Mouse (Mus musculus) stomach, postnatal 0 days (tissue): ENCODE results near the gene Zkscan1. TPM values are rescaled to one million over a fixed set of nuclear protein-coding genes. Genes with fewer than 3 reads are reported as not detected.
"Not testable (repeated sequence)": the region's sequence is repeated elsewhere in the genome, so short reads cannot be mapped to it uniquely, and the experiment has no call there.

Experiments used
- ATAC-seq: fragments of 200-750 bp; cut with Nextera tagmentation; 2 replicates; pipeline ENCODE4 v1.8.0; 2017; ENCODE audit not compliant: low FRiP score, low TSS enrichment
- DNase-seq: peaks from one replicate; pipeline ENCODE4 v3.0.0-alpha.2; 2016; ENCODE audit warnings: low spot score
- H3K27ac ChIP-seq: fragments of 300-500 bp; sonication (generic); replicated peaks from 2 replicates; pipeline ENCODE4 v1.5.1; 2014; ENCODE audit warnings: mild to moderate bottlenecking, control low read depth
- H3K27me3 ChIP-seq: fragments of 300-500 bp; sonication (generic); 2 replicates; pipeline ENCODE4 v1.6.1; 2014; ENCODE audit warnings: low read length; ENCODE audit not compliant: control insufficient read depth, insufficient read depth
- H3K36me3 ChIP-seq: fragments of 300-500 bp; sonication (generic); 2 replicates; pipeline ENCODE4 v1.6.1; 2014; ENCODE audit warnings: low read length, mixed read lengths; ENCODE audit not compliant: control insufficient read depth, insufficient read depth
- H3K4me1 ChIP-seq: fragments of 300-500 bp; sonication (generic); replicated peaks from 2 replicates; pipeline ENCODE4 v1.6.1; 2014; ENCODE audit warnings: antibody characterized with exemption; ENCODE audit not compliant: control insufficient read depth, insufficient read depth
- H3K4me2 ChIP-seq: fragments of 300-500 bp; sonication (generic); replicated peaks from 2 replicates; pipeline ENCODE4 v1.6.1; 2014; ENCODE audit warnings: low read depth, mild to moderate bottlenecking, control low read depth, moderate library complexity
- H3K4me3 ChIP-seq: fragments of 300-500 bp; sonication (generic); 2 replicates; pipeline ENCODE4 v1.5.1; 2014; ENCODE audit warnings: low read depth, low read length, control low read depth
- H3K9ac ChIP-seq: fragments of 300-500 bp; sonication (generic); 2 replicates; pipeline ENCODE4 v1.6.1; 2014; ENCODE audit warnings: mild to moderate bottlenecking, low read length, control low read depth, mixed read lengths
- H3K9me3 ChIP-seq: fragments of 300-500 bp; sonication (generic); 2 replicates; pipeline ENCODE4 v1.6.1; 2016; ENCODE audit warnings: low read length; ENCODE audit not compliant: control insufficient read depth
- CTCF ChIP-seq: IDR thresholded peaks from 2 replicates; pipeline ENCODE4 v1.5.1; 2016; ENCODE audit warnings: antibody characterized with exemption, low read depth, mild to moderate bottlenecking, moderate library complexity
- EP300 ChIP-seq: optimal IDR thresholded peaks from 2 replicates; pipeline ENCODE3; 2016; ENCODE audit warnings: antibody characterized with exemption
- WGBS: fragments of 180-500 bp; shearing (Covaris S2); extraction: QIAGEN DNeasy Blood & Tissue Kit; methylation state at CpG from one replicate; pipeline ENCODE4 v1.1.7; 2014; 5-methylcytosine and 5-hydroxymethylcytosine counted together
- polyA plus RNA-seq: library from polyadenylated mRNA; unstranded; fragments of >200 nt; fragmentation: Nextera tagmentation; extraction: Ambion mirVana; gene quantifications from 2 replicates; pipeline ENCODE4 v1.2.1, GENCODE M21; 2015

The Zkscan1 gene
- polyA plus RNA-seq, 1 experiment from 2014 or later: 5.8 TPM

- Histone ChIP-seq H3K9ac (no peak overlapping the region), H3K4me2 (no peak overlapping the region), H3K4me3 (no peak overlapping the region), H3K27ac (no peak overlapping the region), H3K9me3 (no peaks in the 10 kb centered on the region), H3K27me3 (no peaks in the 10 kb centered on the region), H3K36me3 (peaks cover 19% of the 10 kb centered on the region), H3K4me1 (no peaks in the 10 kb centered on the region)
- no peak for DNase-seq
- TF ChIP-seq EP300 (no peak), CTCF (no peak)
- WGBS: 55% methylated on average over 2 of the region's 2 CpGs
- ATAC-seq: no peak
Observed at GRCm38 (mm10) chr5:138104976-138105375, 20.1 kb downstream of the Zkscan1 start.

GRCm38 (mm10) chr5:138107130-138107529 lies 22.2 kb downstream of the Zkscan1 start:
- DNase-seq (no peak), ATAC-seq (no peak)
- TF ChIP-seq CTCF (no peak), EP300 (no peak)
- Histone ChIP-seq H3K27ac (no peak overlapping the region), H3K9ac (no peak overlapping the region), H3K4me1 (no peaks in the 10 kb centered on the region), H3K4me2 (no peak overlapping the region), H3K4me3 (no peak overlapping the region), H3K9me3 (no peaks in the 10 kb centered on the region), H3K27me3 (no peaks in the 10 kb centered on the region), H3K36me3 (peaks cover 7% of the 10 kb centered on the region; the same call in 1 of the 2 replicates)
- 70% methylated on average over 3 of the region's 3 CpGs for WGBS

GRCm38 (mm10) chr5:138109847-138110396 lies 25.0 kb downstream of the Zkscan1 start:
- H3K27me3 ChIP-seq, ATAC-seq, H3K27ac ChIP-seq, H3K4me1 ChIP-seq, H3K36me3 ChIP-seq, H3K4me2 ChIP-seq, DNase-seq, H3K4me3 ChIP-seq, H3K9ac ChIP-seq, H3K9me3 ChIP-seq: not testable (repeated sequence)
- 62% methylated on average over 4 of the region's 4 CpGs for WGBS

- 0 out of 2 replicates have a peak, but pooled peaks cover 2% of the 10 kb centered on the region for H3K36me3 ChIP-seq
- TF ChIP-seq EP300: no peak
- peak; percentile 47 for TF ChIP-seq CTCF
- no peaks in the 10 kb centered on the region for H3K4me1 ChIP-seq
- H3K4me3 ChIP-seq: peak within 1 kb of the TSS; percentile 62
- H3K9ac ChIP-seq: peak within 1 kb of the TSS; percentile 66
- ATAC-seq (peak; percentile 97), DNase-seq (peak; percentile 94)
- H3K4me2 ChIP-seq: peak within 1 kb of the TSS; percentile 54
- peak within 1 kb of the TSS; percentile 90 for H3K27ac ChIP-seq
- no peaks in the 10 kb centered on the region for H3K27me3 ChIP-seq
- 6% methylated on average over 38 of the region's 38 CpGs for WGBS
- H3K9me3 ChIP-seq: no peaks in the 10 kb centered on the region
Observed at GRCm38 (mm10) chr5:138116255-138117198, 31.6 kb downstream of the Zkscan1 start, which contains the start of gene Zscan21. Gene Zscan21 (plus strand): TSS chr5:138116903.

GRCm38 (mm10) chr5:138117199-138118015 lies 32.5 kb downstream of the Zkscan1 start:
- DNase-seq (peak; percentile 21), ATAC-seq (no peak; the same call in 1 of the 2 replicates)
- 0 out of 2 replicates have a peak, but pooled peaks cover 2% of the 10 kb centered on the region for H3K36me3 ChIP-seq
- peak overlapping the region; percentile 90 for H3K27ac ChIP-seq
- TF ChIP-seq EP300: no peak
- no peak for TF ChIP-seq CTCF
- no peaks in the 10 kb centered on the region for H3K27me3 ChIP-seq
- H3K9me3 ChIP-seq: no peaks in the 10 kb centered on the region
- peak overlapping the region; percentile 62 for H3K4me3 ChIP-seq
- peak overlapping the region; percentile 54 for H3K4me2 ChIP-seq
- 5% methylated on average over 16 of the region's 16 CpGs for WGBS
- no peaks in the 10 kb centered on the region for H3K4me1 ChIP-seq
- H3K9ac ChIP-seq: peak overlapping the region; percentile 66
